Mouse (Mus musculus) forebrain, embryonic 11.5 days (tissue): ENCODE results near the gene Cenpx. TPM values are rescaled to one million over a fixed set of nuclear protein-coding genes. Genes with fewer than 3 reads are reported as not detected.
A peak's percentile ranks its signal among the peaks of the same experiment; 100 is the strongest.
"Not testable (repeated sequence)": the region's sequence is repeated elsewhere in the genome, so short reads cannot be mapped to it uniquely, and the experiment has no call there.

ENCODE experiments used
- ATAC-seq: fragments of 200-750 bp; cut with Nextera tagmentation; replicated peaks from 2 replicates; pipeline ENCODE4 v1.8.0; 2017; ENCODE audit warnings: moderate TSS enrichment; ENCODE audit not compliant: low FRiP score
- DNase-seq: peaks from one replicate; pipeline ENCODE4 v3.0.0-alpha.2; 2017; ENCODE audit warnings: low spot score
- H3K27ac ChIP-seq: fragments of 300-500 bp; sonication (generic); 2 replicates; pipeline ENCODE4 v1.5.1; 2014; ENCODE audit warnings: low read depth, low read length
- H3K27me3 ChIP-seq: fragments of 300-500 bp; sonication (generic); 2 replicates; pipeline ENCODE4 v1.6.1; 2014; ENCODE audit warnings: mild to moderate bottlenecking, low read length, mixed read lengths; ENCODE audit not compliant: control insufficient read depth, insufficient read depth
- H3K36me3 ChIP-seq: fragments of 300-500 bp; sonication (generic); 2 replicates; pipeline ENCODE4 v1.6.1; 2014; ENCODE audit warnings: mild to moderate bottlenecking, low read length, moderate library complexity, mixed read lengths; ENCODE audit not compliant: control insufficient read depth, insufficient read depth
- H3K4me1 ChIP-seq: fragments of 300-500 bp; sonication (generic); replicated peaks from 2 replicates; pipeline ENCODE4 v1.6.1; 2014; ENCODE audit warnings: low read length, mixed read lengths; ENCODE audit not compliant: control insufficient read depth, insufficient read depth
- H3K4me2 ChIP-seq: fragments of 300-500 bp; sonication (generic); 2 replicates; pipeline ENCODE4 v1.6.1; 2014; ENCODE audit warnings: low read depth, mild to moderate bottlenecking, low read length, moderate library complexity, mixed read lengths; ENCODE audit not compliant: severe bottlenecking
- H3K4me3 ChIP-seq: fragments of 300-500 bp; sonication (generic); 2 replicates; pipeline ENCODE4 v1.5.1; 2014; ENCODE audit warnings: low read depth, low read length
- H3K9ac ChIP-seq: fragments of 300-500 bp; sonication (generic); 2 replicates; pipeline ENCODE4 v1.6.1; 2014; ENCODE audit warnings: low read length
- H3K9me3 ChIP-seq: fragments of 300-500 bp; sonication (generic); 2 replicates; pipeline ENCODE4 v1.6.1; 2016; ENCODE audit warnings: low read length, mixed read lengths; ENCODE audit not compliant: control insufficient read depth
- WGBS: fragments of 180-500 bp; shearing (Covaris S2); extraction: QIAGEN DNeasy Blood & Tissue Kit; methylation state at CpG from one replicate; pipeline ENCODE4 v1.1.7; 2014; 5-methylcytosine and 5-hydroxymethylcytosine counted together
- polyA plus RNA-seq: library from polyadenylated mRNA; unstranded; fragments of >200 nt; fragmentation: Nextera tagmentation; extraction: Ambion mirVana; gene quantifications from 2 replicates; pipeline ENCODE4 v1.2.1, GENCODE M21; 2014

Cenpx gene
- polyA plus RNA-seq: 121 and 130 TPM in 2 replicates

DNA sequence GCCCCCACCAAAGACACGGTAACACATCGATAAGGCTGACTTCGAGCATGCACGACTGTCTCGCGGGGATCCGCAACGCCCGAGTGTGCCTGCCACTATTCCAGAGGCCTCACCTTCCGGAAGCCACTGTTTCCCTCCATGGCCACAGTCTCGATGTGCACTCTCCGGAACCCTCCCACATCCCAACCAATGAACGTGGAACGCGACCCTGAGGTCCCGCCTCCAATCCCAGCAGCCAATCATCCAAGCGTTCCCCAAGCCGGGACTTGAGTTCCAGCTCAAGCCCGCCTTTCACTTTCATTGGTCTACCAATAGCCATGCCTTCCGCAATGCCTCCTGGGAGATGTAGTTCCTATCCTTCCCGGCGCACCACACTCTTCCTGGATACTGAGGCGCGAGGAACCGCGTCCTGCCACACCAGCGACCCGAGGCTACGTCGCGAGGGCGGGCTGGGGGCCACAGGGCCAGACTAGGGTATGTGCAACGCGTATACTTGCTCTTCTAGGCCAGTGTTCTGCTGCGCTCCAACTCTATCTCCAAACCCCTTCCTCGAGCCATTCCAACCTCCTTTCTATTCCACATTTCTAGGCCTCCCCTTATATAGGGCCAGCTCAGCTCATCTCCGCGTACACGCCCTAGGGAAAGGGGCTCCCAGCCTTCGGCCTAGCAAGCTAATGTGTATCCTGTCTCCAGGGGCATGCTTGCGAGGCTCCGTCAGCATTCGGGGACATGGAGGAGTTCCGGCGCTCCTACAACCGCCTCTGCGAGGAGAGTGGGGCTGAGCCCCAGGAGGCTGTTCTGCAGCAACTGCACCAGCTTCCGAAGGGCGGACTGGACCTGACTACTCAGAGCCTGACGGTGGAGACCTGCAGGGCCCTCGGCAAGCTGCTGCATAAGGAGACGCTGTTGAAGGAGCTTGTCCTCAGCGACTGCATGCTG, at the start of gene Cenpx, which contains the start of gene Lrrc45:
TSS of gene Cenpx (minus strand) at position 159 of the 939 bp plus-strand sequence.
TSS of gene Lrrc45 (plus strand) at position 346 of the 939 bp plus-strand sequence.
- Histone ChIP-seq H3K9me3 (no peaks in the 10 kb centered on the region), H3K4me3 (peak within 1 kb of the TSS; percentile 54), H3K36me3 (no peaks in the 10 kb centered on the region; the same call in none of the 2 replicates), H3K4me1 (peaks cover 10% of the 10 kb centered on the region), H3K27ac (peak within 1 kb of the TSS; percentile 8), H3K27me3 (no peaks in the 10 kb centered on the region), H3K4me2 (peak within 1 kb of the TSS; percentile 98), H3K9ac (peak within 1 kb of the TSS; percentile 73)
- WGBS: 3% methylated on average over 53 of the region's 53 CpGs
- ATAC-seq: peak; percentile 95
- peak; percentile 97 for DNase-seq

DNA sequence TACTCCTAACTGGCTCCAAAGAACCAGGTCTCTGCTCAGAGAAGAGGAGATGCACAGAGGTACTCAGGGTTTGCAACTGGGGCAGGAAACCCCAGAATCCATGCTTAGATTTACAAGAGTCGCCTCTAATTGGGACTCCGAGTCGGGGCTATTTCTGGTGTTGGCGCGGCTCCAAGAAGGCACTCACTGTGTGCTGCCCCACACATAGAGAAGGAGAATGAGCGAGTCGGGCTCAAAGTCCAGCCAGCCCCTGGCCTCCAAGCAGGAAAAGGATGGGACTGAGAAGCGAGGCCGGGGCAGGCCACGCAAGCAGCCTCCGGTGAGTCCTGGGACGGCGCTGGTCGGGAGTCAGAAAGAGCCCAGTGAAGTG, 49.1 kb upstream of the Cenpx start, which contains the start of gene Hmga1b:
TSS of gene Hmga1b (plus strand) at position 123 of the 370 bp plus-strand sequence.
- not testable (repeated sequence) for DNase-seq, H3K9ac ChIP-seq, H3K9me3 ChIP-seq, H3K27me3 ChIP-seq, H3K4me2 ChIP-seq, H3K4me3 ChIP-seq, H3K27ac ChIP-seq, H3K4me1 ChIP-seq, H3K36me3 ChIP-seq, ATAC-seq
- WGBS: 16% methylated on average over 14 of the region's 14 CpGs

DNA sequence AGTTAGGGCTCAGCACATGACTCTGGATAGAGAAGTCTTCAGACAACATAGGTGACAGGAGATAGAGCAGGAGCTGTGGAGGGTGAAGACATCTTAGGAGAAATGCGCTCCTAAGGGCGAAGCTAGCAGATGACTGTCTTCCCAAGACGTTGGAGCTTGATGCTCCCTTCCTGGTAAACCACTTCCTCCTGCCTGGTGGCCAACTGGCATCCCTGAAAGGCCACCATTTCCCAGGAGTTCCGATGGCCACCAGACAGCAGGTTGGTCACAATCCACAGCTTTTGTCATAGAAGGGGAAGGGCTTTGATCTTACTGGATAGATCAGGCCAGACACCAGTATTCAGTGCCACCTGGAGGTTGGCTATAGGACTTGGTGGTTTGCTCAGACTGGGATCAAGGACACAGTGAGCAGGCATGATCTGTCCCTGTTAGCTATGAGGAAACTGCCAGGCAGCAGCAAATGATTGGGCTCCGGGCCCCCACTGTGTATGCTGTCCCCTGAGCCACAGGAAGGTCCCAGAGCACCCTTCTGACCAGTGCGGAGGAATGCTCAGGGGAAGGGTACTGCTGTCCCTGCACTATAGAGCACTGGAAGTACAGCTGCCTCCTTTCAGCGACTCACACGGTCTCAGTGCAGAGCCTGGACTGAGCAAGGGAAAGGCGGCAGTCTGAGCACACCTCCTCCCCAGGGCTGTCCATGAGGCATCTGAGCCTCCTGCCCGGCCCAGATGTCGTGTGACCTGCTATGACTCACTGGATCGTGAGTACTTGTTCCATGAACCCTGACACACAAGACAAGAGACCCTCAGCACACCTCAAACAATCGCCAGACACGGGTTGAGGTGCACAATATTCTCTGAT, 48.5 kb upstream of the Cenpx start:
- Histone ChIP-seq H3K4me2 (no peak overlapping the region), H3K27me3 (0 out of 2 replicates have a peak, but pooled peaks cover 2% of the 10 kb centered on the region), H3K4me1 (no peaks in the 10 kb centered on the region), H3K9me3 (no peaks in the 10 kb centered on the region; the same call in 1 of the 2 replicates), H3K4me3 (no peak overlapping the region), H3K27ac (no peak overlapping the region), H3K9ac (no peak overlapping the region), H3K36me3 (no peaks in the 10 kb centered on the region)
- ATAC-seq (no peak), DNase-seq (no peak)
- WGBS: 71% methylated on average over 14 of the region's 14 CpGs

DNA sequence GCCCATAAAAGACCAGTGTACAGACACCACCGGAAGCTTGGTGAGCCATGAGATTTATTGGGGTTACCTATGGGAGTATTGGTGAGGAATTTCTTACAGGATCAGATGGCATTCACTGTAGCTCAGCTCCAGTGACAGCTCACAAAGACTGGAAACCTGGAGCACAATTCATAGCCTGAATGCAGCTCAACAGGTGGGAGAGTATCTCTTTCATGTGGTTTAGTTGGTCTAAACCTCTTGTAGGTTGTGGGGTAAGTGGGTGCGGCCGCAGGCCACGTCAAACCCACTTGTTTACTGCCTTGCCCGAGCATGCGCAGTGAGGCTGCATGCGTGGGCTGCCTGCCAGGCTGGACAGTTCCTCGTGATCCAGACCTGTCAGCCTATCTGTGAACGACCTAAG, 46.7 kb upstream of the Cenpx start:
- Histone ChIP-seq H3K9me3 (no peaks in the 10 kb centered on the region; the same call in 1 of the 2 replicates), H3K27ac (no peak overlapping the region), H3K4me3 (no peak overlapping the region), H3K4me1 (no peaks in the 10 kb centered on the region), H3K4me2 (no peak overlapping the region), H3K9ac (no peak overlapping the region), H3K36me3 (no peaks in the 10 kb centered on the region), H3K27me3 (0 out of 2 replicates have a peak, but pooled peaks cover 2% of the 10 kb centered on the region)
- ATAC-seq (no peak), DNase-seq (no peak)
- 93% methylated on average over 8 of the region's 9 CpGs for WGBS

DNA sequence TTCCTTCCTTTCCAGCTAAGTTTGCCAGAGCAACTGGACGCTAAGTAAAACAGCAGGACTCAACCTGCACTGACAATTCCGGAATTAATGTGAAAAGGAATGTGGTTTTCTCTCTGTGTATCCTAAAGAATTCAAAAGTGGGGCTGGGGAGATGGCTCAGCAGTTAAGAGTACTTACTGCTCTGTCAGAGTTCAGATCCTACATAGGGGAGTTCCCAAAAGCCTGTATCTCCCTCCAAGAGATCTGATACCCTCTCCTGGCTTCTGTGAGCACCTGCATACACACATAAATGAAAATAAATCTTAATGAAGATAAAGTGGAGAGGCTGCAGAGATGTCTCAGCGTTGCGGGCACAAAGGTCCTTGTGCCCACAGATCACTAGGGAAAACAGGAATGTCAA, 38.1 kb upstream of the Cenpx start:
- H3K27me3 ChIP-seq: no peaks in the 10 kb centered on the region
- 78% methylated on average over 4 of the region's 4 CpGs for WGBS
- H3K4me1 ChIP-seq: no peaks in the 10 kb centered on the region
- H3K36me3 ChIP-seq: no peaks in the 10 kb centered on the region
- no peak overlapping the region for H3K27ac ChIP-seq
- DNase-seq (no peak), ATAC-seq (no peak)
- H3K4me2 ChIP-seq: no peak overlapping the region
- H3K9me3 ChIP-seq: no peaks in the 10 kb centered on the region
- no peak overlapping the region for H3K9ac ChIP-seq
- H3K4me3 ChIP-seq: no peak overlapping the region

DNA sequence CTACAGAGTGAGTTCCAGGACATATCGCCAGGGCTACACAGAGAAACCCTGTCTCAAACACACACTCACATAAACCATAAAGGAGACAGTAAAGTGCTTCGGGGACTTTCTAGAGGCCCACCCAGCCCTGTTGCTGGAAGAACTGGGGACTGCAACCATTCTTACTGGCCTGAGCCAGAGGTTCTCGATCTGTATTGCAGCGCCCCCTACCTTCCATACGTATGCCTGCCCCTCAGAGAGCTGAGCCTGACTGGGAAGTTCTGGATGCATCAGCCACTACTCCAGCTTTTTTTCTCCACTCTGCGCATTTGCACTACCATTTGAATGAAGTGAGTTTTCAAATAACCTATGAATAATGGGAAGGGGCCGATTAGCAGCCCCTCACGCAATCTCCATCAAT, 35.9 kb upstream of the Cenpx start:
- DNase-seq: no peak
- WGBS: 63% methylated on average over 8 of the region's 8 CpGs
- Histone ChIP-seq H3K36me3 (no peaks in the 10 kb centered on the region), H3K4me1 (no peaks in the 10 kb centered on the region), H3K9ac (no peak overlapping the region), H3K4me3 (no peak overlapping the region), H3K4me2 (no peak overlapping the region), H3K27me3 (no peaks in the 10 kb centered on the region), H3K27ac (no peak overlapping the region), H3K9me3 (no peaks in the 10 kb centered on the region)
- no peak for ATAC-seq

DNA sequence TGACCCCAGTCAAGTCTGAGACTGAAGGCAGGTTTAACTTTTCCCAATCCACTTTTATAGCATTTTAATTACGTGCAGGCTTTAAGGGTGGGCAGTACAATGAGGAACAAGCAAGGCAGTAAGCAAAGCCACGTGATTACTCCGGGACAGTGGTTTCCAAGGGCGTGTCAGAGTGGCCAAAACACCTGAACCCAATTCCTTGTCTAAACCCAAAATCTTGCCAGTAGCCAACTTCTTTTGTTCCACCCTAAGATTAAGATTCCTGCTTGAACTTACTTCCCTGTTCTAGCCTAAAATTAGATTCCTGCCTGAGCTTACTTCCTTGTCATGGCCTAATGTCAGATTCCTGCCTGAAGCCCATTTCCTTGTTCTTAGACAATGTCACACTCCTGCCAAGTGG, 34.4 kb upstream of the Cenpx start:
- Histone ChIP-seq H3K27ac (no peak overlapping the region), H3K9ac (no peak overlapping the region), H3K9me3 (no peaks in the 10 kb centered on the region), H3K27me3 (no peaks in the 10 kb centered on the region), H3K36me3 (no peaks in the 10 kb centered on the region), H3K4me2 (no peak overlapping the region), H3K4me1 (no peaks in the 10 kb centered on the region), H3K4me3 (no peak overlapping the region)
- ATAC-seq: no peak
- 85% methylated on average over 4 of the region's 4 CpGs for WGBS
- DNase-seq: no peak

DNA sequence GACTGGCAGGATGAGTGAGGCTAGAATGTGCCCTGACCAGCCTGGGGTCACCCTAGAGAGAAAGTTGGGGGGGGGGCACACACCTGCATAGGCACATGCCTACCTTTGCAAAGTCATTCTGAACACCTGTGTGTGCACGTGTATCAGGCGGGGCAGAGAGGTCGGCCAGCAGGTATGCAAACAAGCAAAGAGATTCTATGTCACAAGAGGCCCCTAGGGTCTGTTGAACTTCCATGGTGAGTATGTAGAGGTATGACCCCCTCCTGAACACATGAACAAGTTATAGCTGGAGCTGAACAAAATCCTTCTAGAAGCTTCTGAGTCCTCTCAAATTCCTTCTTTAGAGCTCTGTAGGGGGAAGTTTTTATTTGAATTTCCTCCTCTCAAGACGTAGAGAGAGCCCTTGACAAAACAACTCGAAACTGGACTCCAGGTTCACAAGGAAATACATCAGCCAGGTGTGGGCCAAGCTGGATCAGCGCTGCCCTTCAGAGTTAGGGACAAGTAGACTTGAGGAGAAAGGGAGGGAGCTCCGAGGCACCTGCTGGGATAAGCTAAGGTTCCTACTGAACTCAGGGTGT, 30.7 kb upstream of the Cenpx start:
- WGBS: 77% methylated on average over 7 of the region's 7 CpGs
- H3K4me1 ChIP-seq: no peaks in the 10 kb centered on the region
- no peak overlapping the region for H3K4me3 ChIP-seq
- H3K27me3 ChIP-seq: no peaks in the 10 kb centered on the region
- DNase-seq (no peak), ATAC-seq (no peak)
- H3K4me2 ChIP-seq: no peak overlapping the region
- H3K36me3 ChIP-seq: no peaks in the 10 kb centered on the region
- no peaks in the 10 kb centered on the region for H3K9me3 ChIP-seq
- H3K27ac ChIP-seq: no peak overlapping the region
- no peak overlapping the region for H3K9ac ChIP-seq
